Comparison of ENCODE assay signal across 7 mouse cellular contexts in genomic region chr5:98255760-98256490, GRCm38 (mm10). TPM values are rescaled to one million over a fixed set of nuclear protein-coding genes. Genes with fewer than 3 reads are reported as not detected.
DNase-seq lines count a peak whose midpoint lies in the region; ATAC-seq and TF ChIP-seq lines count a peak whose summit lies in the region.

No protein-coding gene starts in this region.

- no peak overlapping the region for H3K9ac ChIP-seq in embryonic facial prominence, embryonic 13.5 days
- H3K9ac ChIP-seq in limb, embryonic 12.5 days (replicated peaks): no peak overlapping the region

- peaks cover 45% of the 10 kb centered on the region for H3K4me1 ChIP-seq in E14TG2a.4 (replicated peaks; ENCODE audit: low read depth, low read length)
- peaks cover 16% of the 10 kb centered on the region; the same call in 1 of the 2 replicates for H3K4me1 ChIP-seq in embryonic facial prominence, embryonic 13.5 days
- H3K4me1 ChIP-seq in limb, embryonic 12.5 days (replicated peaks): peaks cover 17% of the 10 kb centered on the region

- peak overlapping the region; percentile 41 for H3K4me3 ChIP-seq in E14TG2a.4 (replicated peaks; ENCODE audit: low read length)
- H3K4me3 ChIP-seq in embryonic facial prominence, embryonic 13.5 days: no peak overlapping the region
- H3K4me3 ChIP-seq in limb, embryonic 12.5 days (replicated peaks): no peak overlapping the region; the same call in 1 of the 2 replicates

- H3K9me3 ChIP-seq in E14TG2a.4 (ENCODE audit: low read length): no peaks in the 10 kb centered on the region
- H3K9me3 ChIP-seq in embryonic facial prominence, embryonic 13.5 days: no peaks in the 10 kb centered on the region
- H3K9me3 ChIP-seq in limb, embryonic 12.5 days: no peaks in the 10 kb centered on the region

- no peak overlapping the region for H3K27ac ChIP-seq in embryonic facial prominence, embryonic 13.5 days
- no peak overlapping the region for H3K27ac ChIP-seq in limb, embryonic 12.5 days

- ATAC-seq in embryonic facial prominence, embryonic 13.5 days (ENCODE audit: insufficient number of reproducible peaks, insufficient read depth, low FRiP score, low TSS enrichment, low read depth): no peak
- no peak for ATAC-seq in limb, embryonic 12.5 days (ENCODE audit: insufficient number of reproducible peaks, insufficient read depth, low FRiP score, low TSS enrichment, low read depth)

- no peak for TF ChIP-seq CTCF in E14TG2a.4 (conservative IDR thresholded peaks at IDR 0.05; ENCODE audit: low read length)

- no peaks in the 10 kb centered on the region for H3K36me3 ChIP-seq in E14TG2a.4 (ENCODE audit: insufficient read depth, low read length)
- no peaks in the 10 kb centered on the region for H3K36me3 ChIP-seq in embryonic facial prominence, embryonic 13.5 days
- no peaks in the 10 kb centered on the region for H3K36me3 ChIP-seq in limb, embryonic 12.5 days

- peak; percentile 50 for DNase-seq in WW6 (ENCODE audit: low read depth, low spot score)
- no peak for DNase-seq in frontal cortex, postnatal 25 days (ENCODE audit: low spot score in 2 of 2)
- no peak for DNase-seq in kidney, adult 18-20 months
- DNase-seq in lung, postnatal 36 days: no peak

- H3K4me2 ChIP-seq in embryonic facial prominence, embryonic 13.5 days: peak overlapping the region; percentile 16; the same call in 1 of the 2 replicates
- peak overlapping the region; percentile 21 for H3K4me2 ChIP-seq in limb, embryonic 12.5 days

- 7% methylated on average over 18 of the region's 18 CpGs for WGBS in embryonic facial prominence, embryonic 13.5 days
- 5% methylated on average over 18 of the region's 18 CpGs for WGBS in limb, embryonic 12.5 days

- peaks cover 66% of the 10 kb centered on the region for H3K27me3 ChIP-seq in E14TG2a.4 (ENCODE audit: insufficient read depth, low read length)
- peaks cover 76% of the 10 kb centered on the region for H3K27me3 ChIP-seq in embryonic facial prominence, embryonic 13.5 days
- H3K27me3 ChIP-seq in limb, embryonic 12.5 days: peaks cover 63% of the 10 kb centered on the region

RNA-seq across cellular contexts. Expression of gene Fgf5, which starts 1.9 kb away (rescaled TPM):
- 0.28 and 0.66 TPM in 2 replicates for polyA plus RNA-seq in embryonic facial prominence, embryonic 13.5 days (2015; fragmentation: Nextera tagmentation; extraction: Ambion mirVana)
- polyA plus RNA-seq in limb, embryonic 12.5 days (2016; fragmentation: Nextera tagmentation; extraction: Ambion mirVana): 1.0 and 2.2 TPM in 2 replicates
